Mouse (Mus musculus) lung, adult 2 months (tissue): ENCODE data around the gene Rad51d.

Source experiments
- CTCF ChIP-seq: fragments of 200-500 bp; IDR thresholded peaks from 2 replicates; pipeline ENCODE4 v1.5.1; 2011; ENCODE audit warnings: mild to moderate bottlenecking, low read length, control low read depth; ENCODE audit not compliant: insufficient read depth
- POLR2A ChIP-seq: fragments of 200-500 bp; IDR thresholded peaks from 2 replicates; pipeline ENCODE4 v1.6.1; 2011; ENCODE audit warnings: low read depth, mild to moderate bottlenecking, control low read depth, low read length, borderline replicate concordance; ENCODE audit errors: extremely low read depth

DNA sequence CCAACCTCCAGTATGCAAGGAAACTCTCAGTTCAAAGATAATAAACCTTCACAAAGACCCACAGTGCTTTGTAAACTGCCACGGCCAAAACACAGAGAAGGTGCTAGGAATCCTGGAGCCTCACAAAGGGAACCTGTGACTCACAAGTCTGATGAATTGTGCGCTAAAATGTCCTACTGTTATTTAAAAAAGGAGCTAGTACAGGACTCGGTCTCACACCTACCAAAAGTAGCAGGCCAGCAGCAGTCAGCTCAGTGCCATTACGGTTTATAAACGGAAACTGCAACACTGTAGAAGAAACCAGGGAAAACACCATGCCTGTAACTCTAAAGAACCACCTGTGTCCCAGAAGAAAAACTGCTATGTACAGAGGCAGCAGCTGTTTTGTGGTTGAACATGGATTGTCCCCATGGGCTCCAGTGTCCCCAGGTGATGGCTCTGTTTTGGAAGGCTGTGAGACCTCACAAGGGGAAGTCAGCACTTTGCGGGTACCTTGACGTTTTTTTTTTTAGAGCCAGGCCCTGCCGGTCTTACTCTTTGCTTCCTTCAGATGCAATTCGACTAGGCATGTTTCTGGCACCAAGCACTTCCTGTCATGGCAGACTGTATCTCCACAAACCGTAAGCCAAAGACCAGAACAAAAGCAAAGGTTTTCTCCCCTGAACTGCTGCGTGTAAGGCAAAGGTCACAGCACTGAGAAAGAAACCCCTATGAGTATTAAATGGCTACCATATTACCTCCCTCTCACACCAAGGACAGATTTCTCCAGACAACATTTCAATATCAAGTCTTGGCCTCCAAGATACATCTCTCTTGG, 54.6 kb downstream of the Rad51d start:
- no peak for TF ChIP-seq CTCF
- no peak for TF ChIP-seq POLR2A
